Mouse (Mus musculus) lung, embryonic 16.5 days (tissue): ENCODE measurements around the gene Tm9sf4. TPM values are rescaled to one million over a fixed set of nuclear protein-coding genes. Genes with fewer than 3 reads are reported as not detected.

Source experiments
- ATAC-seq: fragments of 200-750 bp; cut with Nextera tagmentation; 2 replicates; pipeline ENCODE4 v1.8.0; 2017; ENCODE audit warnings: low read depth, mild to moderate bottlenecking, moderate library complexity
- H3K27ac ChIP-seq: fragments of 300-500 bp; sonication (generic); 2 replicates; pipeline ENCODE4 v1.5.1; 2014; ENCODE audit warnings: mild to moderate bottlenecking, control low read depth, low read length
- H3K27me3 ChIP-seq: fragments of 300-500 bp; sonication (generic); 2 replicates; pipeline ENCODE4 v1.6.1; 2014; ENCODE audit warnings: low read depth, low read length, mixed read lengths; ENCODE audit not compliant: control insufficient read depth, insufficient read depth
- H3K36me3 ChIP-seq: fragments of 300-500 bp; sonication (generic); 2 replicates; pipeline ENCODE4 v1.6.1; 2014; ENCODE audit warnings: low read length; ENCODE audit not compliant: control insufficient read depth, insufficient read depth
- H3K4me1 ChIP-seq: fragments of 300-500 bp; sonication (generic); replicated peaks from 2 replicates; pipeline ENCODE4 v1.6.1; 2014; ENCODE audit warnings: low read length, mixed read lengths; ENCODE audit not compliant: control insufficient read depth, insufficient read depth
- H3K4me2 ChIP-seq: fragments of 300-500 bp; sonication (generic); 2 replicates; pipeline ENCODE4 v1.6.1; 2014; ENCODE audit warnings: low read depth, low read length, control low read depth
- H3K4me3 ChIP-seq: fragments of 300-500 bp; sonication (generic); 2 replicates; pipeline ENCODE4 v1.5.1; 2014; ENCODE audit warnings: mild to moderate bottlenecking, low read length, control low read depth
- H3K9ac ChIP-seq: fragments of 300-500 bp; sonication (generic); 2 replicates; pipeline ENCODE4 v1.6.1; 2014; ENCODE audit warnings: low read length, control low read depth
- H3K9me3 ChIP-seq: fragments of 300-500 bp; sonication (generic); 2 replicates; pipeline ENCODE4 v1.6.1; 2016; ENCODE audit warnings: low read length; ENCODE audit not compliant: control insufficient read depth
- WGBS: fragments of 180-500 bp; shearing (Covaris S2); extraction: QIAGEN DNeasy Blood & Tissue Kit; methylation state at CpG from one replicate; pipeline ENCODE4 v1.1.7; 2014; 5-methylcytosine and 5-hydroxymethylcytosine counted together
- polyA plus RNA-seq: library from polyadenylated mRNA; unstranded; fragments of >200 nt; fragmentation: Nextera tagmentation; extraction: Ambion mirVana; gene quantifications from 2 replicates; pipeline ENCODE4 v1.2.1, GENCODE M21; 2015

Gene Tm9sf4
- polyA plus RNA-seq, 1 experiment from 2014 or later, result 74.9 TPM

DNA sequence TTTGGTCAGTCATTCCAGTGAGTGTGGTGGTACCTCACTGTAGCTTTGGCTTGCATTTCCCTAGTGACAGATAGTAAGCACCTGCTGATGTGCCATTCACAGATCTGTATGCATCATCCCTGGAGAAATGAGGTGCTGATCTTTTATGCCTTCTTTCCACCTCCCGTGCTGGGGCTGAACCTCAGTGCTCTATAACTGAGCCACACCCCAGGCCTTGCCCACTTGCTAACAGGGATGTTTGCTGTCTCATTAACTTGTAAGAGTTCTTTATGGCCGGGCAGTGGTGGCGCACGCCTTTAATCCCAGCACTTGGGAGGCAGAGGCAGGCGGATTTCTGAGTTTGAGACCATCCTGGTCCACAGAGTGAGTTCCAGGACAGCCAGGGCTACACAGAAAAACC is 10.9 kb downstream of the Tm9sf4 start:
- Histone ChIP-seq H3K4me1 (peaks cover 6% of the 10 kb centered on the region), H3K36me3 (peaks cover 2% of the 10 kb centered on the region; the same call in 1 of the 2 replicates), H3K4me3 (no peak overlapping the region), H3K4me2 (no peak overlapping the region), H3K27ac (no peak overlapping the region), H3K27me3 (no peaks in the 10 kb centered on the region), H3K9ac (no peak overlapping the region), H3K9me3 (no peaks in the 10 kb centered on the region)
- WGBS, result 82% methylated on average over 5 of the region's 5 CpGs
- ATAC-seq, result no peak

DNA sequence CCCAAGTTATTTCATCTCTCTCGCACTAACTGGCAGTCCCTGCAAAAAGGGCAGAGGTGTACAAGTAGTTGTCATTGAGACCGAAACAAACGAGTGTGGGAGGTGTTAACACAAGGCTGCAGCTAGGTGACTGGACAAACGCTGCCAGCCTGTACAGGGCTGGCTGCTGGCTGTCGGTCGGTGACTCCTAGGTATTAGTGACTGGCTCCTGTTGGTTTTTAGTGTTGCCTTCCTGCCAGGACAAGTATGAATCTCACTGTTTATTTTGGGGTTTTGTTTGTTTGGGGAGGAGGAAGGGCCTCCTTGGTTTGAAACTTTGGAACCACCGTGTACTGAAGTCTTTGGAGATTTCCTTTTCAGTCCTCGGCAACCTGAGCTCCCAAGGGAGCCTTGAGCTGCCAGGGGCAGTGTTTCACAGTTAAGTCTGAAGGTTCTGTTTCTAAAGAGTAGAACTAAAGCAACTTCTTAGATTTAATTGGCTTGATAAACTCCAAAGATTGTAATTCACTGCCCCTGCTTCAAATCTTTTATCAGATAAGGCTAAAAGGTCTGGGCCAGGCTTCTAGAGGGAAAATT is 15.0 kb downstream of the Tm9sf4 start:
- ATAC-seq, result no peak
- Histone ChIP-seq H3K27me3 (no peaks in the 10 kb centered on the region), H3K4me2 (no peak overlapping the region), H3K4me1 (no peaks in the 10 kb centered on the region), H3K27ac (no peak overlapping the region), H3K36me3 (peaks cover 6% of the 10 kb centered on the region; the same call in 1 of the 2 replicates), H3K9ac (no peak overlapping the region), H3K9me3 (no peaks in the 10 kb centered on the region), H3K4me3 (no peak overlapping the region)
- 49% methylated on average over 8 of the region's 8 CpGs for WGBS

DNA sequence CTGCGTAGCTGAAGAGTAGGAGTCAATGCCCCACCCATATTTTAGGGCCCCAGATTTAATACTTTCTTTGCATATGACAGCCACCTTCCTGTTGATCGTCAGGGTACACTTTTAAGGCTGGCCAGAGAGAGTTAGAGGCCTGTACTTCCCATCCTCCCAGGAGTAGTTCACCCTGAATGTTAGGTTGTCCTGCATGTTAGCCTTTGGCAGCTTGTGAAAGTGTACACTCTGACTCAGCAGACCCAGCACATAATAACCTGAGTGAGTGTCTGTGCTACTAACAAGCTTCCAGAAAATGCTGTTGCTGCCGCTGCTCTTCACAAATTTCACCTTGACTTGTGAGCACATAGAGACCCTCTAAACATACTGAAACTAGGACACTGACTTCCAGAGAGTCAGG is 16.1 kb downstream of the Tm9sf4 start:
- H3K4me3 ChIP-seq, result no peak overlapping the region
- no peaks in the 10 kb centered on the region for H3K4me1 ChIP-seq
- no peak overlapping the region for H3K9ac ChIP-seq
- no peaks in the 10 kb centered on the region for H3K27me3 ChIP-seq
- H3K27ac ChIP-seq, result no peak overlapping the region
- no peaks in the 10 kb centered on the region for H3K9me3 ChIP-seq
- 73% methylated on average over 3 of the region's 3 CpGs for WGBS
- H3K36me3 ChIP-seq, result peaks cover 4% of the 10 kb centered on the region; the same call in 1 of the 2 replicates
- no peak for ATAC-seq
- no peak overlapping the region for H3K4me2 ChIP-seq

DNA sequence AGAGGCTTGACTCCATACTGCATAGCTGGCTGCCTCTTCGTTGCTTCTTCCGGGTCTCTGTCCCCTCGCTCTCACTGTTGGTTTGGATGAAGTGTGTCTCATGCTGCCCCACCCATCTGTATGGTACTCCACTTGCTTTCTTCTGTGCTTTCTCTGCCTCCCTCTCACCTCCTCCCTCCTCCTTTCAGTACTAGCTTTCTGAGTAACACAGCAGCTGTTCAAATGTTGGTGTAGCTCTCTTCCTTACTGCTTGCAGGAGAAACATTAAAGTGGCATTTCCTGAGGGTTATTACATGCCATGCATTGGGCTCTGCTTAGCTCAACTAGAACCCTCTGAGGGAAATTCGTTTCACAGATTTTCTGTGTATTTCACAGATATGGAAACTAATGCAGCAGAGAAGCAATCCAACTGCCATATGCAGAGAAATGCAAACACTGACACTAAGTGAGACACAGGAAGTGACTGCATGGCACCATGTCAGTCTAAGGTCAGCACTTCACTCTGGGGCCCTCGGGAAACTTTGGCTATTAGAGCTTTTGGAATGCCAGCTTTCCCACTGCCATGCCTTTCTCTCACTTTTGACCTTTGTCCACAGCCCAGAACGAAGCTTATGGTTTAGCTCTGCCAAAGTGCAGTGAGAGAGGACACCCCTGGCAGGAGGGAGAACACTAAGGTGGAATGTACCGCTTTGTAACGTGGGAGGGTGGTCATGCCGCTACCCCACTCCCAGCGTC is 18.2 kb downstream of the Tm9sf4 start:
- Histone ChIP-seq H3K9me3 (no peaks in the 10 kb centered on the region), H3K36me3 (peaks cover 13% of the 10 kb centered on the region), H3K4me2 (no peak overlapping the region), H3K27ac (no peak overlapping the region), H3K4me3 (no peak overlapping the region), H3K4me1 (no peaks in the 10 kb centered on the region), H3K27me3 (no peaks in the 10 kb centered on the region), H3K9ac (no peak overlapping the region)
- ATAC-seq, result no peak
- 79% methylated on average over 10 of the region's 10 CpGs for WGBS

DNA sequence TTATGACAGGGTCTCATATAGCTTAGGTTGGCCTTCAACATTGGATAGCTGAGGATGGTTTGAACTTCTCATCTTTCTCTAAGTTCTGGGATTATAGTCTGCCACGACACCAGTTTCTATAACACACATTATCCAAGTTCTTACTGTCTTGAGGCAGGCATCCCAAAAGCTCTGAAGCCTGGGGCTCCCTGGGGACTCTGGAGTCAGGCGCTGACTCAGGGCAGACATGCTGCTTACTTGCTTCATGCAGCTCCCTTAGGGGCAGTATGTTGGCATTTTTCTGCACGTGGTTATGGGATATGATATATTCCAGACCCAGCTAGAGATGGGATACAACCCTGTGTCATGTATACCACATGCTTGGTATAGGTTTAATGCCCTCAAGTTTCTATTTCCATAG is 18.9 kb downstream of the Tm9sf4 start:
- H3K4me2 ChIP-seq, result no peak overlapping the region
- no peaks in the 10 kb centered on the region for H3K27me3 ChIP-seq
- H3K9ac ChIP-seq, result no peak overlapping the region
- ATAC-seq, result no peak
- peaks cover 17% of the 10 kb centered on the region for H3K36me3 ChIP-seq
- 84% methylated on average over 3 of the region's 3 CpGs for WGBS
- H3K9me3 ChIP-seq, result no peaks in the 10 kb centered on the region
- H3K4me1 ChIP-seq, result no peaks in the 10 kb centered on the region
- H3K27ac ChIP-seq, result no peak overlapping the region
- no peak overlapping the region for H3K4me3 ChIP-seq

DNA sequence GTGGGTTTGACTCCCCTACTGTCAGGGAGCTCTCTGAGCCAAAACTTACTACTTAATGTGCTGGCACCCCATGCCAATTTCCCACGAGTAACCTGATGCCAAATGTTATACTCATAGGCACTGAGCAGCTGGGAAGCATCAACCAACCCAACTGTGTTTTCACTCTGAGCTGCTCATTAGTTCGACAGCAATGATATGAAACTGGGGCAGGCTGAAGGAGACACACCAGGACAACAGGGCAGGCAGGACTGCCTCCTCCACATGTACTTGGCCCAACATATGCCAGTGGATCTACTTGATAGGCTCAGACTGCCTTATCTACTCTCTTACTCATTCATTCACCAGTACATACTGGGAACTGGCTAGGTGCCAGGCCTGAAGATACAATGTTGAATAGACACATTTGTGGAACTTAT is 25.1 kb downstream of the Tm9sf4 start:
- Histone ChIP-seq H3K4me3 (no peak overlapping the region), H3K4me1 (no peaks in the 10 kb centered on the region), H3K9me3 (no peaks in the 10 kb centered on the region), H3K27ac (no peak overlapping the region), H3K9ac (no peak overlapping the region), H3K4me2 (no peak overlapping the region), H3K27me3 (no peaks in the 10 kb centered on the region), H3K36me3 (peaks cover 38% of the 10 kb centered on the region)
- whole genome bisulfite sequencing, result 53% methylated on average over 2 of the region's 2 CpGs
- ATAC-seq, result peak; percentile 47; the same call in 1 of the 2 replicates

DNA sequence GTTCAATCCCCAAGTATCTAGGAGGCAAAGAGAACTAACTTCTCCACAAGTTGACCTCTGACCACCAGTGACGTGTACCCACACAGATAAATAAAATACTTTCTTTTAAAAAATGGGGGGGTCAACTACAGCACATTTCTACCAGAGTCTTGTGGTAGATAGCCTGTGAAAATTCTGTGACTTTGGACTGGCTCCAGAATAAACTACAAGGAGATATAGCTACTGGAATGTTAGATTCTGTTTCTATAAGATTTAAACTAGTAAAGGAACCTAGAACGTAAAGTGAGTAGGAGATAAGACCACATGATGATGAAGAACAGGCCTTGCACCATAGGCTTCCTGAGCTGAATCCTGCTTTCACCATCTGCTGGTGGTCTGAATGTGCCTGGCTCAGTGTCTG is 26.7 kb downstream of the Tm9sf4 start:
- no peaks in the 10 kb centered on the region for H3K4me1 ChIP-seq
- no peak for ATAC-seq
- no peak overlapping the region for H3K9ac ChIP-seq
- H3K27ac ChIP-seq, result no peak overlapping the region
- peaks cover 42% of the 10 kb centered on the region for H3K36me3 ChIP-seq
- no peaks in the 10 kb centered on the region for H3K9me3 ChIP-seq
- 78% methylated on average over 2 of the region's 2 CpGs for WGBS
- no peak overlapping the region for H3K4me2 ChIP-seq
- H3K27me3 ChIP-seq, result no peaks in the 10 kb centered on the region
- H3K4me3 ChIP-seq, result no peak overlapping the region

DNA sequence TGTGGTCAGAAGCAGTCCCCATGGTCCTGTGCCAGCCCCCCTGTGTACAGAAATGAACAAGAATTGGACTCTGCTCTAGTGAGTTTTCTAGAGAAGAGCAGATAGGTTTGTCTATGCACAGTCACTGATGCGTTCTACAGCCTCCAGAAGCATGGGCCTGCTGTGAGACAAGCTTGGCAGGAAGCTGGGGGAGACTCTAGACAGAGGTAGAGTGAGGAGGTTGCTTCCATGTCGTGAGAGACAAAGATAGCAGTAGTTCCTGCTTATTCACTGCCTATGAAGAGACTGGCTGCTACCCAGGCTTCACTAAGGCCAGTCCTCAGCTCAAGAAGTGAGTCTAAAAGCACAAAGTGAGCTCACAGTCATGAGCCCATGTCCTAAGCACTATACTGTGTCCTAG is 30.1 kb downstream of the Tm9sf4 start:
- no peaks in the 10 kb centered on the region for H3K4me1 ChIP-seq
- peaks cover 44% of the 10 kb centered on the region for H3K36me3 ChIP-seq
- no peak overlapping the region for H3K9ac ChIP-seq
- no peaks in the 10 kb centered on the region for H3K27me3 ChIP-seq
- no peak overlapping the region for H3K4me3 ChIP-seq
- 77% methylated on average over 2 of the region's 2 CpGs for WGBS
- ATAC-seq, result no peak
- H3K27ac ChIP-seq, result no peak overlapping the region
- H3K4me2 ChIP-seq, result no peak overlapping the region
- no peaks in the 10 kb centered on the region for H3K9me3 ChIP-seq

DNA sequence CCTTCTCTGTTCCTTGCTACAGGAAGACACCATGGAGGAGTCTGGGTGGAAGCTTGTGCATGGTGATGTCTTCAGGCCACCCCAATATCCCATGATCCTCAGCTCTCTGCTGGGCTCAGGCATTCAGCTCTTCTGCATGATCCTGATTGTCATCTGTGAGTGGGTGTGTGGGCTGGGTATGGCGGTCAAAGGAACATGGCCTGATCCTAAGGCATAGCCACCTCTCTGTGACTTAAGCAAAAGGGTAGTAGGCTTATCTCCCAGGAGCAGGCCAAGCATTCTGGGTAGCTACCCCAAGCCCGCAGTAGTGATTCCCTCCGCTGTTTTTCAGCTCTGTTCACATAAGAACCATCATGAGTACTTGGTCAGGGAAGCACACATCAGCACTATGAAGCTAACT is 33.2 kb downstream of the Tm9sf4 start:
- WGBS, result 98% methylated on average over 3 of the region's 3 CpGs
- peaks cover 37% of the 10 kb centered on the region for H3K36me3 ChIP-seq

More for the DNA sequence above, 33.2 kb downstream of the Tm9sf4 start:
- Histone ChIP-seq H3K27ac (no peak overlapping the region), H3K9ac (no peak overlapping the region), H3K4me1 (no peaks in the 10 kb centered on the region), H3K9me3 (no peaks in the 10 kb centered on the region), H3K27me3 (no peaks in the 10 kb centered on the region), H3K4me2 (no peak overlapping the region), H3K4me3 (no peak overlapping the region)
- no peak for ATAC-seq
